Mouse (Mus musculus) C2C12 (cell line): ENCODE data around the gene Gck.

Source experiments
- CTCF ChIP-seq: IDR thresholded peaks from one replicate; pipeline ENCODE4 v1.5.1; 2011; ENCODE audit not compliant: control insufficient read depth, insufficient read depth, insufficient read length
- MAX ChIP-seq: IDR thresholded peaks from one replicate; pipeline ENCODE4 v1.6.1; 2011; ENCODE audit warnings: mild to moderate bottlenecking, control low read depth
- MYOD1 ChIP-seq: IDR thresholded peaks from one replicate; pipeline ENCODE4 v1.6.1; 2011; ENCODE audit warnings: low read depth; ENCODE audit not compliant: control insufficient read depth, insufficient read length
- USF1 ChIP-seq: IDR thresholded peaks from one replicate; pipeline ENCODE4 v1.6.1; 2011; ENCODE audit warnings: low read depth, mild to moderate bottlenecking, control low read depth, moderate library complexity

- no peak for TF ChIP-seq CTCF
- TF ChIP-seq MAX: no peak
- TF ChIP-seq USF1: no peak
- no peak for TF ChIP-seq MYOD1
Observed at GRCm38 (mm10) chr11:5920323-5920960, 29.4 kb downstream of the Gck start.
